Mouse (Mus musculus) neural tube, embryonic 12.5 days (tissue): ENCODE measurements around the gene Zfp747. TPM values are rescaled to one million over a fixed set of nuclear protein-coding genes. Genes with fewer than 3 reads are reported as not detected.
"Not testable (repeated sequence)": the region's sequence is repeated elsewhere in the genome, so short reads cannot be mapped to it uniquely, and the experiment has no call there.

ENCODE experiments used
- ATAC-seq: fragments of 200-750 bp; cut with Nextera tagmentation; 2 replicates; pipeline ENCODE4 v1.8.0; 2017; ENCODE audit warnings: low read depth, mild to moderate bottlenecking, moderate TSS enrichment, moderate library complexity; ENCODE audit not compliant: low FRiP score
- H3K27ac ChIP-seq: fragments of 300-500 bp; sonication (generic); 2 replicates; pipeline ENCODE4 v1.5.1; 2016
- H3K27me3 ChIP-seq: fragments of 300-500 bp; sonication (generic); replicated peaks from 2 replicates; pipeline ENCODE4 v1.6.1; 2016; ENCODE audit warnings: mild to moderate bottlenecking
- H3K36me3 ChIP-seq: fragments of 300-500 bp; sonication (generic); 2 replicates; pipeline ENCODE4 v1.6.1; 2016; ENCODE audit warnings: mild to moderate bottlenecking
- H3K4me1 ChIP-seq: fragments of 300-500 bp; sonication (generic); 2 replicates; pipeline ENCODE4 v1.6.1; 2016
- H3K4me2 ChIP-seq: fragments of 300-500 bp; sonication (generic); replicated peaks from 2 replicates; pipeline ENCODE4 v1.6.1; 2016; ENCODE audit warnings: mild to moderate bottlenecking
- H3K4me3 ChIP-seq: fragments of 300-500 bp; sonication (generic); 2 replicates; pipeline ENCODE4 v1.5.1; 2016
- H3K9ac ChIP-seq: fragments of 300-500 bp; sonication (generic); 2 replicates; pipeline ENCODE4 v1.6.1; 2016; ENCODE audit warnings: mild to moderate bottlenecking
- H3K9me3 ChIP-seq: fragments of 300-500 bp; sonication (generic); 2 replicates; pipeline ENCODE4 v1.6.1; 2016; ENCODE audit warnings: mild to moderate bottlenecking
- WGBS: fragments of 180-500 bp; shearing (Covaris S2); methylation state at CpG from one replicate; pipeline ENCODE4 v1.1.7; 2016; 5-methylcytosine and 5-hydroxymethylcytosine counted together
- polyA plus RNA-seq: library from polyadenylated mRNA; unstranded; fragments of >200 nt; fragmentation: Nextera tagmentation; extraction: Ambion mirVana; gene quantifications from 2 replicates; pipeline ENCODE4 v1.2.1, GENCODE M21; 2016

The Zfp747 gene
- polyA plus RNA-seq, 1 experiment from 2014 or later: 7.2 TPM

GRCm38 (mm10) chr7:127393157-127393943 lies 17.5 kb upstream of the Zfp747 start, which contains the start of gene E430018J23Rik:
TSS of gene E430018J23Rik (minus strand) at chr7:127393629.
- Histone ChIP-seq H3K4me1 (peaks cover 13% of the 10 kb centered on the region), H3K9ac (peak within 1 kb of the TSS; percentile 85), H3K4me2 (peak within 1 kb of the TSS; percentile 85), H3K4me3 (peak within 1 kb of the TSS; percentile 57), H3K27ac (peak within 1 kb of the TSS; percentile 57; the same call in 1 of the 2 replicates), H3K36me3 (peaks cover 10% of the 10 kb centered on the region; the same call in 1 of the 2 replicates), H3K27me3 (no peaks in the 10 kb centered on the region), H3K9me3 (no peaks in the 10 kb centered on the region)
- 2% methylated on average over 45 of the region's 45 CpGs for WGBS
- ATAC-seq: peak; percentile 95

DNA sequence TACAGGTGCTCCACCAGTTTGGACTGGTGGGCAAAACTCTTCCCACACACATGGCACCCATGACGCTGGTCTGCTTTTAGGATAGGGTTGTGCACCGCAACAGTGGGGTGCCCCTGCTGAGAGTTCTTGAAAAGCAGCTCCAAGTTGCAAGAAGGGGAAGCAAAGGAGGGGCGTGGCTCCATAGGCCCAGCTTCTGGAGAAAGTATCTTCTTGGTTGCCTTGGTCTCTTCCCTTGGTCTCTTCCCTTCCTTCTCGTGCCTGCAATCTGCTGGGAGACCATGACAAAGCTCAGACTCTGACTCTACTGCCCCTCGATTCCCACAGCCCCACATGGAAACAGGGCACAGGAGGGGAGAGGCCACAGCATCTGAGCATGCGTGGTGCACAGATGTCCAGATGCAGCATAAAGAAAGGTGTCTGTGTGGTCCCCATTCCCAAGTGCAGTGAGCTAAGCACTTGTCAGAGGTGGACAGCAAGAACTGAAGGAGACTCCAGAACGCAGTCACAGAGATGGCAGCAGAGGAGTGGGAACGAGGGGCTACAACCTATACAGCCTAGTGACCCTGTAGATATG lies 16.5 kb upstream of the Zfp747 start:
- peak overlapping the region; percentile 57 for H3K4me3 ChIP-seq
- peak overlapping the region; percentile 85 for H3K9ac ChIP-seq
- no peak for ATAC-seq
- WGBS: 87% methylated on average over 8 of the region's 8 CpGs
- peaks cover 13% of the 10 kb centered on the region for H3K4me1 ChIP-seq
- no peaks in the 10 kb centered on the region for H3K9me3 ChIP-seq
- no peak overlapping the region for H3K27ac ChIP-seq
- no peaks in the 10 kb centered on the region for H3K27me3 ChIP-seq
- H3K36me3 ChIP-seq: peaks cover 10% of the 10 kb centered on the region; the same call in 1 of the 2 replicates
- H3K4me2 ChIP-seq: peak overlapping the region; percentile 85

DNA sequence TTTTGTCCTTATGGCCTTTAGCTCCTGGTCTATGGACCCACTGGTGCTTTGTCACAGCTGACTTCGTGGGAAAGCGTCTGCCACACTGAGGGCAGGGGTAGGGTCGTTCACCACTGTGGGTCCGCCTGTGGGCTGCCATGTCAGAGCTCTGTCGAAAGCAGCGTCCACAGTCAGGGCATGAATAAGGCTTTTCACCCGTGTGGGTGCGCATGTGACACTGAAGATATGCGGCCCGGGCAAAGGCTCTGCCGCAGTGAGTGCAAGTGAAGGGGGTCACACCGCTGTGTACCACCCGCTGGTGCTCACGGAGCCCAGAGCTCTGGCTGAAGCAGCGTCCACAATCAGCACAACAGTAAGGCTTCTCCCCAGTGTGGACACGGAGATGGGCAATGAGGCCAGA lies 15.7 kb upstream of the Zfp747 start:
- H3K27me3 ChIP-seq: no peaks in the 10 kb centered on the region
- H3K4me3 ChIP-seq: no peak overlapping the region

GRCm38 (mm10) chr7:127390306-127390705 lies 14.5 kb upstream of the Zfp747 start:
- Histone ChIP-seq H3K9me3 (no peaks in the 10 kb centered on the region), H3K4me3 (no peak overlapping the region), H3K4me1 (peaks cover 16% of the 10 kb centered on the region), H3K27ac (no peak overlapping the region), H3K4me2 (no peak overlapping the region), H3K9ac (no peak overlapping the region), H3K36me3 (peaks cover 10% of the 10 kb centered on the region; the same call in 1 of the 2 replicates), H3K27me3 (no peaks in the 10 kb centered on the region)
- WGBS: 81% methylated on average over 7 of the region's 7 CpGs
- no peak for ATAC-seq

More for the DNA sequence above, 15.7 kb upstream of the Zfp747 start:
- H3K9me3 ChIP-seq: no peaks in the 10 kb centered on the region
- H3K36me3 ChIP-seq: peaks cover 10% of the 10 kb centered on the region; the same call in 1 of the 2 replicates
- H3K27ac ChIP-seq: no peak overlapping the region
- 96% methylated on average over 16 of the region's 16 CpGs for WGBS
- ATAC-seq: no peak
- H3K9ac ChIP-seq: no peak overlapping the region
- H3K4me1 ChIP-seq: peaks cover 13% of the 10 kb centered on the region
- H3K4me2 ChIP-seq: no peak overlapping the region

GRCm38 (mm10) chr7:127388201-127388600 lies 12.4 kb upstream of the Zfp747 start:
- not testable (repeated sequence) for H3K9me3 ChIP-seq, ATAC-seq, H3K27ac ChIP-seq, H3K9ac ChIP-seq, H3K4me2 ChIP-seq, H3K27me3 ChIP-seq, H3K4me3 ChIP-seq
- Histone ChIP-seq H3K4me1 (peaks cover 13% of the 10 kb centered on the region), H3K36me3 (peaks cover 22% of the 10 kb centered on the region)

DNA sequence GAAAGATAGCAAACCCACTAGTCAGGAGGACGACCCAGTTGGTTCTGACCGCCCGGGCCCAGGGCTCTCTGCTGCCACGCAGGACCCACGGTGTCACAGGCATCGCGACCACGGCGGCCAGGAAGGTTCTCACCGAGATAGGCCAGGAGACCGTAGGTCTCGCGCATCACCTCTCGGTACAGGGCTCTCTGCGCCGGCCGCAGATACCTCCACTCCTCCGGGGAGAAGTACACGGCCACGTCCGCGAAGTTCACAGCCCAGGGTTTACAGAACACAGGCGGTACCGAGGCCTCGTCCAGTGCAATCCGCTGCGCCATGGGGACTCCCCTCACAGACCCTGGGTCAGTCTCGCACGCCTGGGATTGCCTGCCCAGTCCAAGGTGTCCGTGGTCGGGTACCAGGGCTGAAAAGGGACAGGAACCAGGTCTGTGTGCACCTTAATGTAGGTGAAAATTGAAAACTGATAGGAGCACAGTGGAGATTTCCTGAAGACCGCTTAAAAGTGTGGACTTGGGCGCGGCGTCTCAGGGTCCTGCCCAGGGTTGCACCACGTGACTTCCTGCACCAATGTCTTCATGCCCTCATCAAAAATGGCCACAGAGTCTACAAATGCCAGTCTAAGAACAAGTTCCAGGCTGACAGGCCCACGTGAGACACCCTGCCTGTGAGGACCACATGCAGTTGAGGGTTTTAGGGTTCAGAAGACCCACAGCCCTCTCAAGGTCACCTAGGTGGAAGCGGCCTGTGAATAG lies 11.0 kb upstream of the Zfp747 start, which contains the start of gene 9130019O22Rik:
Gene 9130019O22Rik, minus strand, starts transcription at position 526 of the 752 bp plus-strand sequence.
- no peaks in the 10 kb centered on the region for H3K27me3 ChIP-seq
- peak within 1 kb of the TSS; percentile 68 for H3K4me2 ChIP-seq
- peaks cover 3% of the 10 kb centered on the region; the same call in 1 of the 2 replicates for H3K4me1 ChIP-seq
- peak within 1 kb of the TSS; percentile 59 for H3K9ac ChIP-seq
- H3K36me3 ChIP-seq: peaks cover 23% of the 10 kb centered on the region
- H3K9me3 ChIP-seq: no peaks in the 10 kb centered on the region
- peak; percentile 81 for ATAC-seq
- WGBS: 16% methylated on average over 38 of the region's 38 CpGs
- no peak within 1 kb of the TSS for H3K27ac ChIP-seq
- H3K4me3 ChIP-seq: peak within 1 kb of the TSS; percentile 50

DNA sequence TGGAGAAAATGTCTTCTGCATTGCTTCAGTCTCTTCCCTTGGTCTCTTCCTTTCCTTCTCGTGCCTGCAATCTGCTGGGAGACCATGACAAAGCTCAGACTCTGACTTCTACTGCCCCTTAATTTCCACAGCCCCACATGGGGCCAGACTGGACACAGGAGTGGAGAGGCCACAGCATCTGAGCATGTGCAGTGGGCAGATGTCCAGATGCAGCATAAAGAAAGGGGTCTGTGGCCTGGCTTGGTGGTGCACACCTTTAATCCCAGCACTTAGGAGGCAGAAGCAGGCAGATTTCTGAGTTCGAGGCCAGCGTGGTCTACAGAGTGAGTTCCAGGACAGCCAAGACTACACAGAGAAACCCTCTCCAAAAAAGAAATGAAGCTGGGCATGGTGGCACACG lies 9.7 kb upstream of the Zfp747 start:
- not testable (repeated sequence) for H3K4me2 ChIP-seq, H3K27ac ChIP-seq, H3K4me1 ChIP-seq, H3K27me3 ChIP-seq, H3K4me3 ChIP-seq, ATAC-seq, H3K9me3 ChIP-seq, H3K9ac ChIP-seq
- 92% methylated on average over 4 of the region's 4 CpGs for WGBS
- H3K36me3 ChIP-seq: peaks cover 18% of the 10 kb centered on the region

GRCm38 (mm10) chr7:127378310-127378921 lies 2.6 kb upstream of the Zfp747 start:
- no peak overlapping the region for H3K4me3 ChIP-seq
- H3K4me2 ChIP-seq: no peak overlapping the region
- H3K27ac ChIP-seq: no peak overlapping the region
- peaks cover 15% of the 10 kb centered on the region for H3K36me3 ChIP-seq
- H3K4me1 ChIP-seq: no peaks in the 10 kb centered on the region
- H3K9me3 ChIP-seq: no peaks in the 10 kb centered on the region
- no peak for ATAC-seq
- H3K27me3 ChIP-seq: no peaks in the 10 kb centered on the region
- no peak overlapping the region for H3K9ac ChIP-seq
- WGBS: 73% methylated on average over 6 of the region's 6 CpGs

DNA sequence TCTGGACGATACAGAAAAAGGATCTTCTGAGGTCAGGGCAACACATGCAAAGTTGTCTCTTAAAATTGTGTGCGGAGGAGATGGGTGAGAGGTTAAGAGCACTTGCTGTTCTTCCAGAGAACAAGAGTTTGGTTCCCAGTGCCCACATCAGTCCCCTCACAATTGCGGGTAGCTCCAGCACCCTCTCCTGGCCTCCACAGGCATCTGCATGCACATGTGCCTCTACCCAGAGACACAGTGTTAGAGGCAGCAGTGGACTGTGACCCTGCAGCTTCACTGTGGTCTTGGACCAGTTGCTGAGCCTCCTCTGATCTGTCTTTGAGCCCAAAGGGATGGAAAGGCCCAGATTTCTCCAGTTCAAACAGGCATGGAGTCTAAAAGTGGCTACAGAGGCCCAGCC lies 4.0 kb downstream of the Zfp747 start:
- not testable (repeated sequence) for H3K4me1 ChIP-seq
- 84% methylated on average over 3 of the region's 3 CpGs for WGBS

GRCm38 (mm10) chr7:127371213-127371612 lies 4.6 kb downstream of the Zfp747 start:
- no peak overlapping the region for H3K4me2 ChIP-seq
- ATAC-seq: no peak
- WGBS: 90% methylated on average over 2 of the region's 2 CpGs

More for the DNA sequence above, 4.0 kb downstream of the Zfp747 start:
- not testable (repeated sequence) for H3K4me2 ChIP-seq, H3K27me3 ChIP-seq, H3K4me3 ChIP-seq, H3K9ac ChIP-seq, H3K9me3 ChIP-seq, ATAC-seq, H3K27ac ChIP-seq
- peaks cover 15% of the 10 kb centered on the region for H3K36me3 ChIP-seq

GRCm38 (mm10) chr7:127366249-127366648 lies 9.6 kb downstream of the Zfp747 start:
- ATAC-seq: no peak
- Histone ChIP-seq H3K27me3 (peaks cover 9% of the 10 kb centered on the region), H3K4me3 (no peak overlapping the region), H3K4me2 (no peak overlapping the region), H3K27ac (no peak overlapping the region), H3K9ac (no peak overlapping the region), H3K4me1 (peaks cover 9% of the 10 kb centered on the region; the same call in 1 of the 2 replicates), H3K9me3 (no peaks in the 10 kb centered on the region), H3K36me3 (no peaks in the 10 kb centered on the region)
- 96% methylated on average over 3 of the region's 3 CpGs for WGBS

More at GRCm38 (mm10) chr7:127371213-127371612, 4.6 kb downstream of the Zfp747 start:
- Histone ChIP-seq H3K9me3 (no peaks in the 10 kb centered on the region), H3K4me1 (no peaks in the 10 kb centered on the region), H3K27ac (no peak overlapping the region), H3K9ac (no peak overlapping the region), H3K4me3 (no peak overlapping the region), H3K36me3 (peaks cover 15% of the 10 kb centered on the region), H3K27me3 (no peaks in the 10 kb centered on the region)
